Mouse (Mus musculus): ENCODE results near the gene Hnf1b. TPM values are rescaled to one million over a fixed set of nuclear protein-coding genes. Genes with fewer than 3 reads are reported as not detected.

Hnf1b gene
- polyA plus RNA-seq (2015; fragmentation: Nextera tagmentation; extraction: Ambion mirVana), result 0.08 TPM in 1 of 2 replicates, not detected in the other

DNA sequence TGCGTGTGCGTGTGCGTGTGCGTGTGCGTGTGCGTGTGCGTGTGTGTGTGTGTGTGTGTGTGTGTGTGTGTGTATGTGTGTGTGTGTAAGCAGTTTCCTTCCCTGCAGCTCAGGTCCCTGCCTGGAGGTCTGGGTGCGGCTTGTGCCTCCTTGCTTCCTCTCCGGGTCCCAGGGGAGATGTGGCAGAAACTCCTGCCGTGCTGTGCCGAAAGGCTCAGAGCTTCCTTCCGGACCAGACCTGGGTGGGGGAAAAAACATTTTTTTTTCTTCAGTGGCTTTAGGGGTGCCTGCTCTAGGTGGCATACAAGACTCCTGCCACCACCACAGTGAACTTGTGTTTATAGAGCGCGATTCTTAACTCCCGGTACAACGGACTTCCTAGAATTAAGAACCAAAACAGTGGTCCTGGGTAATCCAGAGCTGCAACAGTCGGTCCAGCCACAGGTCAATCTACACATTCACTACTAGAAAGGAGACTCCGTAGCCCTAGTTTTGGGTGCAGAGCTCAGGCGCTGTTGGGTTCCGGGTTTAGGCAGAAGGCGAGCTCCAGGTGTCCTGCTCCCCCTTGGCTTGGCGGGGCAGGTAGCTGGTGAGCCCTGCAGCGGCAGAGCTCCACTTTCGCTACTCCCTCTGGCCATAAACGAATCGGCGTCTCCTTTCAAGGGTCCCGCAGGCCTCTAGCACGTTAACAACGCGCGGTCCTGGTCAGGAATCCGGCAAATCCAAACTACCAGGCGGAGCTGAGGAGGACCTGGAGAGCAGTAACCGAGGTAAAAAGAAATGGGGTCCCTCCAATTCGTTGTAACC lies at the start of gene Hnf1b:
Hnf1b (plus strand) TSS at position 535 of the 807 bp plus-strand sequence.
- no peaks in the 10 kb centered on the region for H3K9me3 ChIP-seq
- H3K27me3 ChIP-seq, result peaks cover 72% of the 10 kb centered on the region
- H3K4me2 ChIP-seq, result peak within 1 kb of the TSS; percentile 15; the same call in 1 of the 2 replicates
- no peak within 1 kb of the TSS for H3K27ac ChIP-seq
- 0 out of 2 replicates have a peak within 1 kb of the TSS, but pooled peaks have one; percentile 9 for H3K4me3 ChIP-seq
- H3K36me3 ChIP-seq, result no peaks in the 10 kb centered on the region
- H3K4me1 ChIP-seq, result peaks cover 41% of the 10 kb centered on the region
- 4% methylated on average over 34 of the region's 36 CpGs for WGBS
- no peak for ATAC-seq (ENCODE audit: insufficient number of reproducible peaks, low FRiP score, low TSS enrichment, low read depth)
- no peak within 1 kb of the TSS for H3K9ac ChIP-seq

DNA sequence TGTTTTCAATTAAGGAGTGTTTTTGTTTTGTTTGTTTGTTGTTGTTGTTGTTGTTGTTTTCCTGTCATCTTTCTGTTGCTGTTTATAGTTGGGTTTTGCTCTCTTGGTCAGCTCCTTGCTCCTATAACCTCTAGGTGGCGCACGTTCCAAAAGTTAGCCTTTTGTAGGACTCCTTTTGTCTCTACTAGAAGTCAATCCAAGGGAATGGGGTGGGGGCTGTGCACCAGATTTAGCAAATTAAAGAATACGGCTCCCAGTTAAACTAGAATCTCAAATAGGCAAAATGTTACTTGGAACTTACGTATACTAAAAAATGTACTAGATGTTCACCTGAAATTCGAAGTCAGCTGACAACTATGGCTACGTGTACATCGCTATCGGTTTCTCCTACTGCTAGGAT lies 47.7 kb upstream of the Hnf1b start:
- no peak for ATAC-seq (ENCODE audit: insufficient number of reproducible peaks, low FRiP score, low TSS enrichment, low read depth)
- Histone ChIP-seq H3K27ac (no peak overlapping the region), H3K4me1 (no peaks in the 10 kb centered on the region), H3K9ac (no peak overlapping the region), H3K9me3 (no peaks in the 10 kb centered on the region), H3K4me2 (no peak overlapping the region), H3K4me3 (no peak overlapping the region), H3K27me3 (no peaks in the 10 kb centered on the region), H3K36me3 (no peaks in the 10 kb centered on the region)
- 65% methylated on average over 8 of the region's 8 CpGs for WGBS

DNA sequence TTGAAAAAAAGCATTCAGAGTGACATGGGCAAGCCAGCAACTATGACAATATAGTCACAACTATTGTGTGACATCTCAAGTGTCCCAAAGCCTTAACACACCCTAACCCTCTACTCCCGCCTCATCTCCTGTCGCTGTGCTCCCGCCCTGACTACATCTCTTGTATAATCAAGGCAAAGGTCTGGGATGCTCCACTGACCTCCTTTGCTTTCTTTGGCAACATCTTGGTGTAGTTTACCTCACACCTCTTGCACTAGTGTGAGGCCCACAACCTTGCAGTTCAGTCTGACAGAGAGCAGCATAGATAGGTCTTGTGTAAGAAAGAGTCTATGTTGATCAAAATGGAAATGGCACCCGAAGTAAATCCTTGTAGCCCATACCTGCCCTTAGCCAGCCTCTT lies 47.3 kb upstream of the Hnf1b start:
- H3K4me1 ChIP-seq, result no peaks in the 10 kb centered on the region
- H3K27me3 ChIP-seq, result no peaks in the 10 kb centered on the region
- no peaks in the 10 kb centered on the region for H3K9me3 ChIP-seq
- 86% methylated on average over 4 of the region's 4 CpGs for WGBS
- no peak overlapping the region for H3K4me3 ChIP-seq
- no peaks in the 10 kb centered on the region for H3K36me3 ChIP-seq
- no peak overlapping the region for H3K27ac ChIP-seq
- no peak overlapping the region for H3K9ac ChIP-seq
- ATAC-seq (ENCODE audit: insufficient number of reproducible peaks, low FRiP score, low TSS enrichment, low read depth), result no peak
- no peak overlapping the region for H3K4me2 ChIP-seq

DNA sequence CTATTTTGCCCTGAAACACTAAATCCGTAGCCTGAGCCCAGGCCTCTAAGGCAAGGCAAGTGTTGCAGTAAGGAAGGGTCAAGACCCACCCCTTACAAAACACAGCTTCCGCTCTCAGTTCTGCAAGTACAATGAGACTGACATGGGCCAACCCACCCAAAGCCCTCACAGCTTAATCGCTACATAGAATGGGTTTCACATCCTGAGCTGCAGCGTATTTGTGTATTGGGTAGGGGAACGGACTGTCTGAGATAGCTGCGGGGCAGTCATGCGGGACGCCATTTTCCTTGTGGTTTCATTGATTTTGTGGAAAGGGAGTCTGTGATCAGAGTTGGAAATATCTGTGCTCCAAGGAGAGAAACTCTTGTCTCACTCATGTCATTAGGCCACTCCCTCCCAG lies 39.4 kb upstream of the Hnf1b start:
- 89% methylated on average over 8 of the region's 8 CpGs for WGBS
- Histone ChIP-seq H3K36me3 (no peaks in the 10 kb centered on the region), H3K4me1 (no peaks in the 10 kb centered on the region), H3K27ac (no peak overlapping the region), H3K4me3 (no peak overlapping the region), H3K9ac (no peak overlapping the region), H3K27me3 (no peaks in the 10 kb centered on the region), H3K4me2 (no peak overlapping the region), H3K9me3 (no peaks in the 10 kb centered on the region)
- ATAC-seq (ENCODE audit: insufficient number of reproducible peaks, low FRiP score, low TSS enrichment, low read depth), result no peak

DNA sequence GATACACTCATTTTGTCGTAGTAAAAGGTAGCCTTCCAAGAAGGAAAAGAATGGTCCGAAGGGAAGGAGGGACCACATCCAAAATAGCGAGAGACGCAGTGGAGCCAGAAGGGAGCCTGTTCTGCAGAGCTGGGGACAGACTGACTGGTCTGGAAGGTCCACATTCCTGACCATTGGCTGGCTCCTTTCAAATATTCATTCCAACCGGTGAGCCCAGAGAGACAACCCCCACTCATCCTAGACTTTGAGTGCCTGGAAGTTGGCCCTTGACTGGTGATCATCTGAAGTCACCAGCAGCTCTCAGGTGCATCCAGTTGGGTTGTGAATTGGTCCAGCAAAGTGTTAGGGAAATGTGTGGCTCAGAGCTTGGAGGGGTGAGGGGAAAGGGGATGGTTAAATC lies 34.7 kb upstream of the Hnf1b start:
- ATAC-seq (ENCODE audit: insufficient number of reproducible peaks, low FRiP score, low TSS enrichment, low read depth), result no peak
- no peak overlapping the region for H3K27ac ChIP-seq
- no peak overlapping the region for H3K9ac ChIP-seq
- no peaks in the 10 kb centered on the region for H3K36me3 ChIP-seq
- 72% methylated on average over 5 of the region's 5 CpGs for WGBS
- peaks cover 4% of the 10 kb centered on the region; the same call in 1 of the 2 replicates for H3K27me3 ChIP-seq
- H3K4me3 ChIP-seq, result no peak overlapping the region
- no peaks in the 10 kb centered on the region for H3K4me1 ChIP-seq
- H3K4me2 ChIP-seq, result no peak overlapping the region
- H3K9me3 ChIP-seq, result no peaks in the 10 kb centered on the region

DNA sequence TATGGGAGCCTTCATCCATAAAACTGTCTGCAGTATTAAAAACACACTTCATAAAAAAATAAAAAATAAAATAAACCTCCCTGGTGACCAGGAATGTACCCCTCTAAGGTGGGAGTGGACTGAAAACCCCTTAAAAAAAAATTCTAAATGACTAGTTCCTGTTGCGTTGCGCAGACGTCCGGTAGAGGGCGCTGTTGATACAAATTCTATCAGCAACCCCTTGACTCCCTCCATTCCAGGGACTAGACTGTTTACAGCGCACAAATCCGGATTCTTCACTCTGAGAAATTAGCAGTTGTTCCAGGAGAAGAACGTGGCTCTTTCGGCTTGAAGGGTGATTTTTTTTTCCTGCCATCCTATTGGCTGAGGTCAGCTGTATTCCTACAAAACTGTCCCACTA lies 34.2 kb upstream of the Hnf1b start:
- no peak overlapping the region for H3K9ac ChIP-seq
- H3K4me1 ChIP-seq, result no peaks in the 10 kb centered on the region
- H3K27ac ChIP-seq, result no peak overlapping the region
- H3K27me3 ChIP-seq, result peaks cover 4% of the 10 kb centered on the region; the same call in 1 of the 2 replicates
- H3K4me2 ChIP-seq, result no peak overlapping the region
- no peaks in the 10 kb centered on the region for H3K9me3 ChIP-seq
- 11% methylated on average over 9 of the region's 9 CpGs for WGBS
- ATAC-seq (ENCODE audit: insufficient number of reproducible peaks, low FRiP score, low TSS enrichment, low read depth), result no peak
- no peak overlapping the region for H3K4me3 ChIP-seq
- H3K36me3 ChIP-seq, result no peaks in the 10 kb centered on the region

DNA sequence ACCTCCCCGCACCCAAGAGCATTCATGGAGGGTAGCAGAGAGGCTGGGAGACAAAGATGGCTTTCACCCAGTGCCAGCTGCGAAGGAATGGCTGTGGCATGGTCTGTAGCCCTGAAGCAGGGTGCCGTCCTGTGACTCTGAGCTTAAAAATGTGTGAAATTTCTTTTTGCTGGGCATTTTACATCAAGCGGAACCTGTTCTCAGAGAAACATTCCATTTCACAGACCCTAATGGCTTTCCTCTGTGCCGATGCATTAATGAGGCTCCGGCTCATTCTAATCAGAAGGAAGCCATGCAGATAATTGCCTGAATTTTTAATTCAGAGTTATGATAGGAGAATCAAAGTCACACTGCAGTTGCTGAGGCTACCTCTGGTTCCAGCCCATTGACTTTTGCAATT lies 32.8 kb upstream of the Hnf1b start:
- no peak for ATAC-seq (ENCODE audit: insufficient number of reproducible peaks, low FRiP score, low TSS enrichment, low read depth)
- Histone ChIP-seq H3K27ac (no peak overlapping the region), H3K9me3 (no peaks in the 10 kb centered on the region), H3K9ac (no peak overlapping the region), H3K27me3 (peaks cover 4% of the 10 kb centered on the region; the same call in 1 of the 2 replicates), H3K36me3 (no peaks in the 10 kb centered on the region), H3K4me1 (no peaks in the 10 kb centered on the region), H3K4me2 (no peak overlapping the region), H3K4me3 (no peak overlapping the region)
- WGBS, result 52% methylated on average over 6 of the region's 6 CpGs

DNA sequence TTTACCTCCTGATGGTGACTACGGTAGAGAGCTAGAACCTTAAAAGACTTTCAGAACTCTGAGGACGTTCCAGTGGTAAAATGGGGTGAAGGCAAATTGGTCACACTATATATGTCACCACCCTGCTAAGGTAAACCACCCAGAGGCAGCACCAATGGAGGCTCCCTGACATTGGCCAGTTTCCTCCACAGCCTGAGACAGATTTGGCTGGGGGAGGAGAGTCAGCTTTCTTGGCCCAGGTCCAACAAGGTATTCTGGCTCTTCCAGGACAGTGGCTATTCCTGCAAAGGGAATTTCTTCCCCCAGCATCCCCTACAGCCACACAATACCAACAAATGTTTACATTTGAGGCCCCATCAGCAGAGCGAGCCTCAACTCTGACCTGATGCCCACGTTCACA lies 31.9 kb upstream of the Hnf1b start:
- H3K9ac ChIP-seq, result no peak overlapping the region
- H3K4me2 ChIP-seq, result no peak overlapping the region
- ATAC-seq (ENCODE audit: insufficient number of reproducible peaks, low FRiP score, low TSS enrichment, low read depth), result no peak
- H3K4me1 ChIP-seq, result no peaks in the 10 kb centered on the region
- H3K4me3 ChIP-seq, result no peak overlapping the region
- H3K27me3 ChIP-seq, result peaks cover 4% of the 10 kb centered on the region; the same call in 1 of the 2 replicates
- no peaks in the 10 kb centered on the region for H3K9me3 ChIP-seq
- 70% methylated on average over 4 of the region's 4 CpGs for WGBS
- H3K27ac ChIP-seq, result no peak overlapping the region
- no peaks in the 10 kb centered on the region for H3K36me3 ChIP-seq

DNA sequence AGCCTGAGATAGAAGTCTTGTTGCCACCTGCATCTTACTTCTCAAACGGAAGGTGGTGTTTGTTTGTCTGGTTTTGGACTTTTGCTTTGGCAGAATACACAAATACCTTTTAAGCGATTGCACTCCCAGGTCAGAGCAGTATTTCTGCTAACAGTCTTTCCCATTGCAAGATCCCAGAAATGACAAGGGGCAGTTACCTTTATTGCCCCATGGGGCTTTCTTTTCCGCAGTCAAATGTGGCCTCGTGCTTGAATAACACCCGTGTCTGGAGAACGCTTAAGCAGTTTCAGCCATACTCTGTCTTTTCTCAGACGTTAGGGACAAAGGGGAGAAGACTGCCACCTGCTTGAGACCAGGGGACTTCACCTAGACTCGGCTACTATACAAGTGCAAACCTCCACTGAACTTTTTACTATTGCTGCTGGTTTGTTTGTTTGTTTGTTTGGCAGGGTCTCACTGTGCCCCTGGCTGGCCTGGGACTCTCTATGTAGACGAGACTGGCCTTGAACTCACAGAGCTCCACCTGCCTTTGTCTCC lies 31.2 kb upstream of the Hnf1b start:
- Histone ChIP-seq H3K27ac (no peak overlapping the region), H3K9me3 (no peaks in the 10 kb centered on the region), H3K36me3 (no peaks in the 10 kb centered on the region), H3K4me2 (no peak overlapping the region), H3K4me1 (no peaks in the 10 kb centered on the region), H3K9ac (no peak overlapping the region), H3K27me3 (peaks cover 4% of the 10 kb centered on the region; the same call in 1 of the 2 replicates), H3K4me3 (no peak overlapping the region)
- 44% methylated on average over 9 of the region's 9 CpGs for WGBS
- ATAC-seq (ENCODE audit: insufficient number of reproducible peaks, low FRiP score, low TSS enrichment, low read depth), result no peak

DNA sequence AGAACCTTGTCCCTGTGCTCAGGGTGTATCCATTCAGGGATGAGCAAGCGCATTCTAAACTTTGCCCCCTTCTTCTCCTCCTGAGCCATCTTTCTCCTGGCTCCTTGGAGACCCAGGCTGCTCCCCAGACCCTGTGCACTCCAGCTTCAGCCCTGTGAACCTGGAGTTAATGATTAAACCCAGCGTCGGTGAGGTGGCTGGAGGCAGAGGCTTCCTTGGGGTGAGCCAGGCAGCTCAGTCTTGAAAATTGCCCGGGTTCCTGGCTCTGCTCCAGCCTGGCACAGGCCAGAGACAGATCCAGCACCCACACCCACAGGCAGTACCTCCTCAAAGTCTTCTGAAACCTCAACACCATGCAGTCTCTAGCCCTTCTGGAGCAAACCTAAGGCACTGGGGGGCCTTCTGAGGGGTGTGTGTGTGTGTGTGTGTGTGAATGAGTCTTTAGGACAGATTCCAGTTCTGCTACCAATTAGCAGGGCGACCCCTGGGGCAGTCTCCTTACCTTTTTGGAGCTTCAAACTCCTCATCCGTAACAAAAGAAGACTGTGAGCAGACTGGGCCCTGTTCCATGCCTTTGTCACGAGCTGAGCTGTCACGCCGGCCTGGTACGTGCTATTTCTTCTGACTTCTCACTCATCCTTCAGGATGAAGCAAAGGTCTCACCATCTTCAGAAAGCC lies 29.9 kb upstream of the Hnf1b start:
- H3K36me3 ChIP-seq, result no peaks in the 10 kb centered on the region
- H3K4me3 ChIP-seq, result no peak overlapping the region
- no peak overlapping the region for H3K27ac ChIP-seq
- no peak overlapping the region for H3K9ac ChIP-seq
- ATAC-seq (ENCODE audit: insufficient number of reproducible peaks, low FRiP score, low TSS enrichment, low read depth), result no peak
- H3K27me3 ChIP-seq, result peaks cover 4% of the 10 kb centered on the region; the same call in 1 of the 2 replicates
- H3K4me2 ChIP-seq, result no peak overlapping the region
- no peaks in the 10 kb centered on the region for H3K4me1 ChIP-seq
- WGBS, result 43% methylated on average over 10 of the region's 10 CpGs
- H3K9me3 ChIP-seq, result no peaks in the 10 kb centered on the region

DNA sequence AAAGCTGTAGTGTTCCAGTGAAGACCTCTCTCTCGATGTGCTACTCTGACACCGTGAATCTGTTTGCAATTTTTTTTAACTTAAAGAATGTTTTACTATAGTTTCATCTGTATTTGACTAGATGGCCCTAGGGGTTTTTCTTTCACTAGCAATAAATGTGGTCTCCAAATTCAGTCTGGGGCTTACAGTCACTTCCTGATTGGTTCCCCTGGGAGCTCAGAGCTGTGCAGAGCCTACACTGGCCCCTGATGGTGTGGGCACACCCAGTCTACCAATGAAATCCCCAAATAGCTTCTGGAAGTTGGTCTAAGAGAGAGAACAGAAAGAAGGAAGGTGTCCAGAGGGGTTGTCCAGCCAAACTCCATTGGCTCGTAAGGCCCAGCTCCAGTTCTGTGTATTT lies 23.7 kb upstream of the Hnf1b start:
- WGBS, result 57% methylated on average over 3 of the region's 3 CpGs
- Histone ChIP-seq H3K4me2 (no peak overlapping the region), H3K4me1 (no peaks in the 10 kb centered on the region), H3K27ac (no peak overlapping the region), H3K9ac (no peak overlapping the region), H3K27me3 (no peaks in the 10 kb centered on the region), H3K4me3 (no peak overlapping the region), H3K36me3 (no peaks in the 10 kb centered on the region), H3K9me3 (no peaks in the 10 kb centered on the region)
- ATAC-seq (ENCODE audit: insufficient number of reproducible peaks, low FRiP score, low TSS enrichment, low read depth), result no peak

DNA sequence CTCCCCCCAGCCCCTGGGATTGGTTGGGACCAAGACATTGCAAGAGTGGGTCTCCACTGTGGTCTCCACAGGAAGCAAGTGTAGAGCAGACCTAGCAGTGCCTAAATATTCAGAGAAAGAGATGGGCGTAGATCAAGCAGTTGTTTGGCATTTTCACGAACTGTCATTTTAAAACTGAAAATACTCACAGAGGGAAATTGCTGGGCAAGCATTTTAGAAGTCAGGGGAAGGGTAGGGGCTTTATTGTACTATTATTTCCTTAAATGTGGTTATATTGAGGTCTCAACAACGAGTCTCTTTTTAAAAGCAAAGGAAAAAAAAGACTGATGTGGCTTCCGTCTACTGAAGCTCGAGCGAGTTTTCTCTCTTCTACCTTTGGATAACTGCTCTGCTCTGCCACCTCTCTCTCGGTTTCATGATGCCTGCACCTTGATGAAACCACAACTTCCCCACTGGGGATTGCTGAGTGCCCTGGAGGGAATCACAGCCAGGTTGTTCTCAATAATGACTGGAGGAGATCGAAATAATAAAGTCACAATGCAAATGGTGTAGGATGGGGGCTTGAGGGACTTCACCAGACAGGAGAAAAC lies 21.2 kb upstream of the Hnf1b start:
- H3K9ac ChIP-seq, result no peak overlapping the region
- no peaks in the 10 kb centered on the region for H3K27me3 ChIP-seq
- H3K4me3 ChIP-seq, result no peak overlapping the region
- no peaks in the 10 kb centered on the region for H3K9me3 ChIP-seq
- ATAC-seq (ENCODE audit: insufficient number of reproducible peaks, low FRiP score, low TSS enrichment, low read depth), result no peak
- no peak overlapping the region for H3K4me2 ChIP-seq
- no peaks in the 10 kb centered on the region for H3K36me3 ChIP-seq
- 77% methylated on average over 8 of the region's 8 CpGs for WGBS
- H3K27ac ChIP-seq, result no peak overlapping the region
- H3K4me1 ChIP-seq, result no peaks in the 10 kb centered on the region

Data from limb, embryonic 15.5 days (tissue).